Mouse (Mus musculus): ENCODE measurements at regions not wholly inside any gene's neighbourhood (a gene's known extent, or its start where the extent isn't known, plus 50 kb on each side); places are given as distances from the start of the nearest gene placed in this dataset.
"Not testable (repeated sequence)": the region's sequence is repeated elsewhere in the genome, so short reads cannot be mapped to it uniquely, and the experiment has no call there.

- H3K27ac ChIP-seq; H3K27me3 ChIP-seq; H3K4me3 ChIP-seq; H3K9ac ChIP-seq; H3K4me1 ChIP-seq; H3K36me3 ChIP-seq; H3K4me2 ChIP-seq (replicated peaks); H3K9me3 ChIP-seq; ATAC-seq (ENCODE audit: insufficient number of reproducible peaks, insufficient read depth, low FRiP score, low TSS enrichment): not testable (repeated sequence)
Observed at GRCm38 (mm10) chr2:64417129-64417528, 319.3 kb upstream of the Fign start.

- no peak overlapping the region for H3K9ac ChIP-seq
- WGBS = 33% methylated on average over 1 of the region's 1 CpGs
- no peak overlapping the region for H3K4me2 ChIP-seq (replicated peaks)
- H3K27me3 ChIP-seq = no peaks in the 10 kb centered on the region
- no peak overlapping the region for H3K27ac ChIP-seq
- no peak for ATAC-seq (ENCODE audit: insufficient number of reproducible peaks, insufficient read depth, low FRiP score, low TSS enrichment)
- no peak overlapping the region for H3K4me3 ChIP-seq
- no peaks in the 10 kb centered on the region for H3K36me3 ChIP-seq
- no peaks in the 10 kb centered on the region for H3K4me1 ChIP-seq
- no peaks in the 10 kb centered on the region for H3K9me3 ChIP-seq
Observed at GRCm38 (mm10) chr2:64413846-64414245, 316.0 kb upstream of the Fign start.

- no peak overlapping the region for H3K27ac ChIP-seq
- no peaks in the 10 kb centered on the region for H3K4me1 ChIP-seq
- no peak overlapping the region for H3K9ac ChIP-seq
- no peaks in the 10 kb centered on the region for H3K27me3 ChIP-seq
- no peak overlapping the region for H3K4me3 ChIP-seq
- no peak overlapping the region for H3K4me2 ChIP-seq (replicated peaks)
- H3K36me3 ChIP-seq = no peaks in the 10 kb centered on the region
- no peak for ATAC-seq (ENCODE audit: insufficient number of reproducible peaks, insufficient read depth, low FRiP score, low TSS enrichment)
- H3K9me3 ChIP-seq = no peaks in the 10 kb centered on the region
Observed at GRCm38 (mm10) chr2:64413263-64413662, 315.4 kb upstream of the Fign start.

GRCm38 (mm10) chr2:64395946-64396345 is 298.1 kb upstream of the Fign start:
- Histone ChIP-seq H3K27ac (no peak overlapping the region), H3K4me2 (replicated peaks) (no peak overlapping the region), H3K9me3 (no peaks in the 10 kb centered on the region), H3K4me1 (peaks cover 10% of the 10 kb centered on the region), H3K4me3 (no peak overlapping the region), H3K27me3 (no peaks in the 10 kb centered on the region), H3K9ac (no peak overlapping the region), H3K36me3 (no peaks in the 10 kb centered on the region)
- WGBS = 71% methylated on average over 4 of the region's 4 CpGs
- no peak for ATAC-seq (ENCODE audit: insufficient number of reproducible peaks, insufficient read depth, low FRiP score, low TSS enrichment)

- Histone ChIP-seq H3K27ac (0 out of 2 replicates have a peak overlapping the region, but pooled peaks have one; percentile 5), H3K27me3 (no peaks in the 10 kb centered on the region), H3K4me3 (no peak overlapping the region), H3K4me1 (peaks cover 10% of the 10 kb centered on the region), H3K9ac (no peak overlapping the region), H3K9me3 (no peaks in the 10 kb centered on the region), H3K4me2 (replicated peaks) (peak overlapping the region; percentile 11; the same call in 1 of the 2 replicates), H3K36me3 (no peaks in the 10 kb centered on the region)
- ATAC-seq (ENCODE audit: insufficient number of reproducible peaks, insufficient read depth, low FRiP score, low TSS enrichment) = peak; percentile 45
- WGBS = 13% methylated on average over 11 of the region's 11 CpGs
Observed at GRCm38 (mm10) chr2:64394619-64395294, 296.9 kb upstream of the Fign start.

GRCm38 (mm10) chr2:64394199-64394598 is 296.4 kb upstream of the Fign start:
- H3K9me3 ChIP-seq = no peaks in the 10 kb centered on the region
- peak overlapping the region; percentile 11; the same call in 1 of the 2 replicates for H3K4me2 ChIP-seq (replicated peaks)
- H3K9ac ChIP-seq = no peak overlapping the region
- H3K36me3 ChIP-seq = no peaks in the 10 kb centered on the region
- 18% methylated on average over 8 of the region's 8 CpGs for WGBS
- H3K4me3 ChIP-seq = no peak overlapping the region
- 0 out of 2 replicates have a peak overlapping the region, but pooled peaks have one; percentile 5 for H3K27ac ChIP-seq
- no peaks in the 10 kb centered on the region for H3K27me3 ChIP-seq
- peaks cover 10% of the 10 kb centered on the region for H3K4me1 ChIP-seq
- ATAC-seq (ENCODE audit: insufficient number of reproducible peaks, insufficient read depth, low FRiP score, low TSS enrichment) = no peak

GRCm38 (mm10) chr2:64369791-64370190 is 272.0 kb upstream of the Fign start:
- H3K36me3 ChIP-seq = no peaks in the 10 kb centered on the region
- no peak overlapping the region for H3K4me3 ChIP-seq
- no peak for ATAC-seq (ENCODE audit: insufficient number of reproducible peaks, insufficient read depth, low FRiP score, low TSS enrichment)
- no peaks in the 10 kb centered on the region for H3K4me1 ChIP-seq
- H3K9me3 ChIP-seq = no peaks in the 10 kb centered on the region
- WGBS = 14% methylated on average over 2 of the region's 2 CpGs
- no peaks in the 10 kb centered on the region for H3K27me3 ChIP-seq
- no peak overlapping the region for H3K4me2 ChIP-seq (replicated peaks)
- no peak overlapping the region for H3K9ac ChIP-seq
- H3K27ac ChIP-seq = no peak overlapping the region

GRCm38 (mm10) chr2:64367188-64367587 is 269.4 kb upstream of the Fign start:
- Histone ChIP-seq H3K9ac (no peak overlapping the region), H3K27me3 (no peaks in the 10 kb centered on the region), H3K4me3 (no peak overlapping the region), H3K4me1 (no peaks in the 10 kb centered on the region), H3K27ac (no peak overlapping the region), H3K36me3 (no peaks in the 10 kb centered on the region), H3K4me2 (replicated peaks) (no peak overlapping the region), H3K9me3 (no peaks in the 10 kb centered on the region)
- ATAC-seq (ENCODE audit: insufficient number of reproducible peaks, insufficient read depth, low FRiP score, low TSS enrichment) = no peak
- 78% methylated on average over 7 of the region's 7 CpGs for WGBS

GRCm38 (mm10) chr2:64366528-64366927 is 268.7 kb upstream of the Fign start:
- H3K27ac ChIP-seq = no peak overlapping the region
- H3K27me3 ChIP-seq = no peaks in the 10 kb centered on the region
- WGBS = 90% methylated on average over 5 of the region's 5 CpGs
- ATAC-seq (ENCODE audit: insufficient number of reproducible peaks, insufficient read depth, low FRiP score, low TSS enrichment) = no peak
- H3K4me1 ChIP-seq = no peaks in the 10 kb centered on the region
- H3K9ac ChIP-seq = no peak overlapping the region
- H3K9me3 ChIP-seq = no peaks in the 10 kb centered on the region
- H3K36me3 ChIP-seq = no peaks in the 10 kb centered on the region
- H3K4me2 ChIP-seq (replicated peaks) = no peak overlapping the region
- H3K4me3 ChIP-seq = no peak overlapping the region

- Histone ChIP-seq H3K4me1 (no peaks in the 10 kb centered on the region), H3K36me3 (no peaks in the 10 kb centered on the region), H3K4me3 (no peak overlapping the region), H3K4me2 (replicated peaks) (no peak overlapping the region), H3K27me3 (no peaks in the 10 kb centered on the region), H3K9me3 (no peaks in the 10 kb centered on the region), H3K27ac (no peak overlapping the region), H3K9ac (no peak overlapping the region)
- no peak for ATAC-seq (ENCODE audit: insufficient number of reproducible peaks, insufficient read depth, low FRiP score, low TSS enrichment)
- WGBS = 94% methylated on average over 4 of the region's 4 CpGs
Observed at GRCm38 (mm10) chr2:64356286-64356685, 258.4 kb upstream of the Fign start.

- Histone ChIP-seq H3K36me3 (no peaks in the 10 kb centered on the region), H3K4me2 (replicated peaks) (no peak overlapping the region), H3K9me3 (no peaks in the 10 kb centered on the region), H3K4me1 (no peaks in the 10 kb centered on the region), H3K4me3 (no peak overlapping the region), H3K27me3 (no peaks in the 10 kb centered on the region), H3K27ac (no peak overlapping the region), H3K9ac (no peak overlapping the region)
- no peak for ATAC-seq (ENCODE audit: insufficient number of reproducible peaks, insufficient read depth, low FRiP score, low TSS enrichment)
- WGBS = 40% methylated on average over 2 of the region's 2 CpGs
Observed at GRCm38 (mm10) chr2:64325499-64325898, 227.7 kb upstream of the Fign start.
